Mouse (Mus musculus): Measurements from ENCODE around the gene Sprr4. TPM values are rescaled to one million over a fixed set of nuclear protein-coding genes. Genes with fewer than 3 reads are reported as not detected.
"Not testable (repeated sequence)": the region's sequence is repeated elsewhere in the genome, so short reads cannot be mapped to it uniquely, and the experiment has no call there.

Sprr4 gene
- total RNA-seq (2014; fragmentation: Nextera tagmentation) (not detected in 2 replicates), total RNA-seq (2017) (not detected in 2 replicates), polyA plus RNA-seq (2012) (not detected in 2 replicates)

DNA sequence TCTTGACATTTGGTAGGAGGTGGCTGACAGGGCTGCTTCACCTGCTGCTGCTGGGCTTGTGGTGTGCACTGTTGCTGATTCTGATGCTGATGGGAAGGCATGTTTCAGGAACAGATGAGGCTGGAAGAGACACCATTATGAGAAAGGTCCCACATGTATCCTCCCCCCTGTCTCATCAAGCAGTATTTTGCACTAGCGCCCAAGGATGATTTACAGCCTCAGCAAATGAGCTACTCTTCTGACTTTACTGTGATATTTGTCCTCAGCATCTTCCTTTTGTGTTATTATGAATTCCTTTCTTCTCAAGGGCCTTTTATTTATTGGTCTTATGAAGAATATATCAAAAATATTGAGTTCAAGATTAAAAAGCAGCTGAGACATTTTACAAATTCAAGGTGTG, at the start of gene Sprr4:
Gene Sprr4 (minus strand): TSS at position 101 of the 400 bp plus-strand sequence.
- DNase-seq (ENCODE audit: low spot score): no peak
- no peak for ATAC-seq (ENCODE audit: extremely low read depth, insufficient number of reproducible peaks, low FRiP score, poor library complexity, severe bottlenecking)
- H3K4me1 ChIP-seq (ENCODE audit: insufficient read depth, low read depth, low read length): no peaks in the 10 kb centered on the region
- no peak within 1 kb of the TSS for H3K4me3 ChIP-seq (ENCODE audit: low read depth, low read length)
- H3K27me3 ChIP-seq (ENCODE audit: insufficient read depth, low read length): no peaks in the 10 kb centered on the region
- H3K9me3 ChIP-seq (replicated peaks): peaks cover 4% of the 10 kb centered on the region
- TF ChIP-seq TAL1 (conservative IDR thresholded peaks at IDR 0.05; ENCODE audit: low read depth, low read length) (no peak), POLR2AphosphoS5 (IDR thresholded peaks at IDR 0.05; ENCODE audit: insufficient replicate concordance, low read depth, low read length) (no peak), CTCF (IDR thresholded peaks at IDR 0.05; ENCODE audit: low read depth, low read length) (no peak), GATA1 (IDR thresholded peaks at IDR 0.05; ENCODE audit: borderline replicate concordance, low read length) (no peak), GATA2 (IDR thresholded peaks at IDR 0.05; ENCODE audit: borderline replicate concordance, low read depth, low read length) (no peak)
- H3K36me3 ChIP-seq (replicated peaks): no peaks in the 10 kb centered on the region

DNA sequence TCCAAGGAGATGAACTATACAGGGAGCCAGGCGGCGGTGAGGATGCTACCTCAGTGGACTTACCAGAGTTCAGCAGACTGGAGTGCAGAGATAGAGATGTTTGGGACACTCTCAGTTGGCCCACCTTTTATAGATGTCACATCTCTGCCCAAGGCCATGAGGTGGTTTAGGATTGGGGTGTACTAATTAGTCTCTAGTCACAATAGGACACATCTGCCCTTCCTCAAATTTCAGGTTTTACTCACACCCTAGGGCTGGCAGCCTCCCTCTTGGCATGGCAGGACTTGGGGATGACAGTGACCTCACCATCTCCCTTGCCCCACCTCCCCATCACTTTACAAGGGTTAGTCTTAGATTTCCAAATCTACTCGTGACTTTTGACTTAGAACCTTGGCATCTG, 34.1 kb upstream of the Sprr4 start, which contains the start of gene 2310046K23Rik:
Gene 2310046K23Rik (minus strand): TSS at position 101 of the 400 bp plus-strand sequence.
- no peaks in the 10 kb centered on the region for H3K27me3 ChIP-seq (ENCODE audit: insufficient read depth, low read length)
- DNase-seq (ENCODE audit: low spot score) (no peak), ATAC-seq (ENCODE audit: extremely low read depth, insufficient number of reproducible peaks, low FRiP score, poor library complexity, severe bottlenecking) (no peak)
- no peaks in the 10 kb centered on the region for H3K4me1 ChIP-seq (ENCODE audit: insufficient read depth, low read depth, low read length)
- TF ChIP-seq GATA1 (IDR thresholded peaks at IDR 0.05; ENCODE audit: borderline replicate concordance, low read length) (no peak), TAL1 (conservative IDR thresholded peaks at IDR 0.05; ENCODE audit: low read depth, low read length) (no peak), CTCF (IDR thresholded peaks at IDR 0.05; ENCODE audit: low read depth, low read length) (no peak), POLR2AphosphoS5 (IDR thresholded peaks at IDR 0.05; ENCODE audit: insufficient replicate concordance, low read depth, low read length) (no peak), GATA2 (IDR thresholded peaks at IDR 0.05; ENCODE audit: borderline replicate concordance, low read depth, low read length) (no peak)
- H3K4me3 ChIP-seq (ENCODE audit: low read depth, low read length): no peak within 1 kb of the TSS
- H3K9me3 ChIP-seq (replicated peaks): peaks cover 2% of the 10 kb centered on the region; the same call in 1 of the 2 replicates
- no peaks in the 10 kb centered on the region for H3K36me3 ChIP-seq (replicated peaks)

DNA sequence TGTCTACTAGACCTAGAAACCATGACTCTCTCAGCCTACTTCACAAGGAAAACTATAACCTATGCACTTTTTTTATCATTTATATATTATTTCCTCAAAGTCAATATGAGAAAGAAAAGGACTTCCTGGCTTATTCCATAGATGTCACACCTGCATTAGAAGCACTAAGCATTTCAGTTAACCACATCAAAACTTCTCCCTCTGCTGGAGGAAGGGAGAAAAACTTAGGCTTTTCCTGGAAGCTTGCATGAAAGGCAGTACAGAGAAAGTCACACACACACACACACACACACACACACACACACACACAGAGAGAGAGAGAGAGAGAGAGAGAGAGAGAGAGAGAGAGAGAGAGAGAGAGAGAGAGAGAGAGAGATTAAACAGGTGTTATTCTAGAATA, 12.0 kb upstream of the Sprr4 start:
- Histone ChIP-seq H3K36me3 (replicated peaks) (no peaks in the 10 kb centered on the region), H3K4me1 (ENCODE audit: insufficient read depth, low read depth, low read length) (no peaks in the 10 kb centered on the region), H3K27me3 (ENCODE audit: insufficient read depth, low read length) (no peaks in the 10 kb centered on the region), H3K4me3 (ENCODE audit: low read depth, low read length) (no peak overlapping the region), H3K9me3 (replicated peaks) (no peaks in the 10 kb centered on the region)
- no peak for DNase-seq (ENCODE audit: low spot score)
- no peak for ATAC-seq (ENCODE audit: extremely low read depth, insufficient number of reproducible peaks, low FRiP score, poor library complexity, severe bottlenecking)
- TF ChIP-seq GATA2 (IDR thresholded peaks at IDR 0.05; ENCODE audit: borderline replicate concordance, low read depth, low read length) (no peak), GATA1 (IDR thresholded peaks at IDR 0.05; ENCODE audit: borderline replicate concordance, low read length) (no peak), CTCF (IDR thresholded peaks at IDR 0.05; ENCODE audit: low read depth, low read length) (no peak), POLR2AphosphoS5 (IDR thresholded peaks at IDR 0.05; ENCODE audit: insufficient replicate concordance, low read depth, low read length) (no peak), TAL1 (conservative IDR thresholded peaks at IDR 0.05; ENCODE audit: low read depth, low read length) (no peak)

DNA sequence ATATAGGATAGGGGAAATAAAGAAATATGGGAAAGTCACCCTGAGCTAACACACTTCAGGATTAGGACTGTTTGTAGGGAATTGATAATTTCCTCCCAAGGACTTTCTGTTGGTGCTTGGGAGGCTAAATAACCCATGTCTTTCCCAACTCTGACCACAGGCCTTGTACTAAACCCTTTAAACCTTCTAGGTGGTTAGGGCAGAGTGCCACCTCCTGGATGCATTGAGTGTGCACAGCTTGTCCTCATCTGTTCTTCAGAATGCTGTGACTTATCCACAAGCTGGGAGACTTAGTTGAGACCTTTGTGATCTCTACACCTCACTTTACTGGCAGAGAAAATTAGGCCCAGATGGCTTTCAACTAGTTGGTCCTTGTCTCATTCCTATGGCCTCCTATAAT, 10.5 kb upstream of the Sprr4 start:
- no peaks in the 10 kb centered on the region for H3K4me1 ChIP-seq (ENCODE audit: insufficient read depth, low read depth, low read length)

DNA sequence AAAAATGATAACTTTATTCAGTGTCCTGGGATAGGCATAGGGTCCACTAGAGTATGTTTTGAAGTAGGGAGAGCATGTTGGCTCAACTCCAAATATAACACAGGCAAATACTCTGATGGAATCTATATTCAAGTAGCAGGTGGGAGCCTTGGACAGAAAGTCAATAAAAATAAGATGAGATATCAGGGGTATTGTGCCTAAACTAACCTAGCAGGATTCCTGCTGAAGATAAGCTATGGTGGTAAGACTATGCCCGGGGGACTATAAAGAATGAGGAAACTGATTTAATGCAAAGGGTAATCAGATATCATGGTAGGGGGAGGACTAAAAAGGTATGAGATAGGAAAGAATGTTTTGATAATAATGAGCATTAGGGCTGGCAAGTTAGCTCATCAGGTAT, 7.9 kb upstream of the Sprr4 start:
- Histone ChIP-seq H3K27me3 (ENCODE audit: insufficient read depth, low read length) (no peaks in the 10 kb centered on the region), H3K4me1 (ENCODE audit: insufficient read depth, low read depth, low read length) (no peaks in the 10 kb centered on the region), H3K4me3 (ENCODE audit: low read depth, low read length) (no peak overlapping the region), H3K36me3 (replicated peaks) (no peaks in the 10 kb centered on the region), H3K9me3 (replicated peaks) (0 out of 2 replicates have a peak, but pooled peaks cover 2% of the 10 kb centered on the region)
- no peak for DNase-seq (ENCODE audit: low spot score)
- ATAC-seq (ENCODE audit: extremely low read depth, insufficient number of reproducible peaks, low FRiP score, poor library complexity, severe bottlenecking): no peak
- TF ChIP-seq GATA1 (IDR thresholded peaks at IDR 0.05; ENCODE audit: borderline replicate concordance, low read length) (no peak), TAL1 (conservative IDR thresholded peaks at IDR 0.05; ENCODE audit: low read depth, low read length) (no peak), GATA2 (IDR thresholded peaks at IDR 0.05; ENCODE audit: borderline replicate concordance, low read depth, low read length) (no peak), CTCF (IDR thresholded peaks at IDR 0.05; ENCODE audit: low read depth, low read length) (no peak), POLR2AphosphoS5 (IDR thresholded peaks at IDR 0.05; ENCODE audit: insufficient replicate concordance, low read depth, low read length) (no peak)

More for the DNA sequence above, 10.5 kb upstream of the Sprr4 start:
- Histone ChIP-seq H3K36me3 (replicated peaks) (no peaks in the 10 kb centered on the region), H3K4me3 (ENCODE audit: low read depth, low read length) (no peak overlapping the region), H3K9me3 (replicated peaks) (0 out of 2 replicates have a peak, but pooled peaks cover 2% of the 10 kb centered on the region), H3K27me3 (ENCODE audit: insufficient read depth, low read length) (no peaks in the 10 kb centered on the region)
- ATAC-seq (ENCODE audit: extremely low read depth, insufficient number of reproducible peaks, low FRiP score, poor library complexity, severe bottlenecking) (no peak), DNase-seq (ENCODE audit: low spot score) (no peak)
- TF ChIP-seq POLR2AphosphoS5 (IDR thresholded peaks at IDR 0.05; ENCODE audit: insufficient replicate concordance, low read depth, low read length) (no peak), TAL1 (conservative IDR thresholded peaks at IDR 0.05; ENCODE audit: low read depth, low read length) (no peak), GATA2 (IDR thresholded peaks at IDR 0.05; ENCODE audit: borderline replicate concordance, low read depth, low read length) (no peak), CTCF (IDR thresholded peaks at IDR 0.05; ENCODE audit: low read depth, low read length) (no peak), GATA1 (IDR thresholded peaks at IDR 0.05; ENCODE audit: borderline replicate concordance, low read length) (no peak)

DNA sequence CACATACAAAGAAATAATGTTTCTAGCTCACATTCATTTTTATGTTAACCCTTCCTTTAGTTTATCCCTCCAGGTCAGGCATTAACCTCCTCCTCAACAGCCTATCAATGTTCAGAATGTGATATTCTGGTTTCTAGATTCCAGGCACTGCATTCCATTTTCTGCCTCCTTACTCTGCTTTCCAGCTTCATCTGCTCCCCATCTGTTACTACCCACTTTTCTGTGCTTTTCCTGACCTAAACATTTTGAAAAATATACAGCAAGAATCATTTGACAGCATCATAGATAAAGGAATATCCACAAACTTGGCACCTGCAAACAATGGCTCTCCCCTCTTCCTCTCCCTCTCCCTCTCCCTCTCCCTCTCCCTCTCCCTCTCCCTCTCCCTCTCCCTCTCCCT, 3.2 kb upstream of the Sprr4 start:
- no peak for TF ChIP-seq POLR2AphosphoS5 (IDR thresholded peaks at IDR 0.05; ENCODE audit: insufficient replicate concordance, low read depth, low read length)
- TF ChIP-seq GATA1 (IDR thresholded peaks at IDR 0.05; ENCODE audit: borderline replicate concordance, low read length): no peak
- no peak for TF ChIP-seq GATA2 (IDR thresholded peaks at IDR 0.05; ENCODE audit: borderline replicate concordance, low read depth, low read length)
- TF ChIP-seq CTCF (IDR thresholded peaks at IDR 0.05; ENCODE audit: low read depth, low read length): no peak
- no peak for TF ChIP-seq TAL1 (conservative IDR thresholded peaks at IDR 0.05; ENCODE audit: low read depth, low read length)
- ATAC-seq (ENCODE audit: extremely low read depth, insufficient number of reproducible peaks, low FRiP score, poor library complexity, severe bottlenecking) (no peak), DNase-seq (ENCODE audit: low spot score) (no peak)
- no peak overlapping the region for H3K4me3 ChIP-seq (ENCODE audit: low read depth, low read length)
- H3K36me3 ChIP-seq (replicated peaks): no peaks in the 10 kb centered on the region
- H3K9me3 ChIP-seq (replicated peaks): peaks cover 6% of the 10 kb centered on the region
- no peaks in the 10 kb centered on the region for H3K27me3 ChIP-seq (ENCODE audit: insufficient read depth, low read length)
- no peaks in the 10 kb centered on the region for H3K4me1 ChIP-seq (ENCODE audit: insufficient read depth, low read depth, low read length)

DNA sequence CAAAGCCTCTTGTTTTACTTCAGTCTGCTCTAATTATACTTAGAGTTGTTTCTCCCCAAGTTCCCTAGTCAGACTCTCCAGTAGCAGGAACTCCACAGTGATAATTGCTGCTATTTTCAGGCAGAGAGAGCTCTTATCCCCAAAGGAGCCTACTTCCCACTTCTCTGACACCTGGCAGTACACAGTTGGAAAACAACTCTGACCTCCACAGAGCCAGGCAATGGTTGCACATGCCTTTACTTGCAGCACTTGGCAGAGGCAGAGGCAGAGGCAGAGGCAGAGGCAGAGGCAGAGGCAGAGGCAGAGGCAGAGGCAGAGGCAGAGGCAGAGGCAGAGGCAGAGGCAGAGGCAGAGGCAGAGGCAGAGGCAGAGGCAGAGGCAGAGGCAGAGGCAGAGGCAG, 10.0 kb downstream of the Sprr4 start:
- not testable (repeated sequence) for H3K4me1 ChIP-seq (ENCODE audit: insufficient read depth, low read depth, low read length); ATAC-seq (ENCODE audit: extremely low read depth, insufficient number of reproducible peaks, low FRiP score, poor library complexity, severe bottlenecking); H3K36me3 ChIP-seq (replicated peaks); H3K4me3 ChIP-seq (ENCODE audit: low read depth, low read length); H3K27me3 ChIP-seq (ENCODE audit: insufficient read depth, low read length); H3K9me3 ChIP-seq (replicated peaks); DNase-seq (ENCODE audit: low spot score)

Data from G1E (cell line).